Mouse (Mus musculus): Measurements from ENCODE around the gene Alcam. TPM values are rescaled to one million over a fixed set of nuclear protein-coding genes. Genes with fewer than 3 reads are reported as not detected.

Alcam gene
- polyA plus RNA-seq (2012; fragmentation: generic; extraction: Trizol): 13.1 TPM

GRCm38 (mm10) chr16:52453971-52454514 is at the start of gene Alcam:
Alcam (minus strand) TSS chr16:52454074.
- H3K36me3 ChIP-seq (ENCODE audit: control insufficient read depth, insufficient read depth): no peaks in the 10 kb centered on the region
- H3K4me2 ChIP-seq (ENCODE audit: low read depth): peak within 1 kb of the TSS; percentile 96
- TF ChIP-seq TCF12 (IDR thresholded peaks at IDR 0.05; ENCODE audit: insufficient read depth, poor library complexity, severe bottlenecking) (no peak), POLR2AphosphoS2 (IDR thresholded peaks at IDR 0.05; ENCODE audit: insufficient read length, low read depth) (no peak), MYOD1 (IDR thresholded peaks at IDR 0.05; ENCODE audit: control insufficient read depth in 1 of 3, insufficient read length in 2 of 3, low read depth in 2 of 3) (no peak), E2F4 (IDR thresholded peaks at IDR 0.05; ENCODE audit: insufficient read depth) (no peak), MYOG (IDR thresholded peaks at IDR 0.05; ENCODE audit: control insufficient read depth in 1 of 3, insufficient read depth in 1 of 3, insufficient read length in 2 of 3, low read depth in 2 of 3) (no peak), CEBPB (IDR thresholded peaks at IDR 0.05; ENCODE audit: insufficient read depth, poor library complexity, severe bottlenecking) (no peak), MAX (IDR thresholded peaks at IDR 0.05; ENCODE audit: low read depth) (no peak), USF1 (IDR thresholded peaks at IDR 0.05; ENCODE audit: low read depth) (no peak), REST (IDR thresholded peaks at IDR 0.05; ENCODE audit: insufficient read depth, insufficient read length) (no peak), POLR2A (IDR thresholded peaks at IDR 0.05; ENCODE audit: insufficient read length, low read depth) (no peak), TCF3 (IDR thresholded peaks at IDR 0.05; ENCODE audit: insufficient read length, low read depth) (no peak), SRF (IDR thresholded peaks at IDR 0.05; ENCODE audit: control insufficient read depth, insufficient read length, low read depth) (no peak)
- H3K27me3 ChIP-seq (ENCODE audit: control insufficient read depth, insufficient read depth, insufficient read length): no peaks in the 10 kb centered on the region
- H3K4me3 ChIP-seq: peak within 1 kb of the TSS; percentile 77
- H3K79me2 ChIP-seq (ENCODE audit: control insufficient read depth, insufficient read depth): peaks cover 11% of the 10 kb centered on the region
- peak within 1 kb of the TSS; percentile 20 for H3ac ChIP-seq (ENCODE audit: control insufficient read depth, insufficient read length)

- Histone ChIP-seq H3K4me2 (ENCODE audit: low read depth) (no peak overlapping the region), H3K36me3 (ENCODE audit: control insufficient read depth, insufficient read depth) (no peaks in the 10 kb centered on the region), H3ac (ENCODE audit: control insufficient read depth, insufficient read length) (no peak overlapping the region), H3K79me2 (ENCODE audit: control insufficient read depth, insufficient read depth) (no peaks in the 10 kb centered on the region), H3K4me3 (no peak overlapping the region), H3K27me3 (ENCODE audit: control insufficient read depth, insufficient read depth, insufficient read length) (no peaks in the 10 kb centered on the region)
- TF ChIP-seq POLR2A (IDR thresholded peaks at IDR 0.05; ENCODE audit: insufficient read length, low read depth) (no peak), TCF12 (IDR thresholded peaks at IDR 0.05; ENCODE audit: insufficient read depth, poor library complexity, severe bottlenecking) (no peak), MYOG (IDR thresholded peaks at IDR 0.05; ENCODE audit: control insufficient read depth in 1 of 3, insufficient read depth in 1 of 3, insufficient read length in 2 of 3, low read depth in 2 of 3) (no peak), CEBPB (IDR thresholded peaks at IDR 0.05; ENCODE audit: insufficient read depth, poor library complexity, severe bottlenecking) (no peak), TCF3 (IDR thresholded peaks at IDR 0.05; ENCODE audit: insufficient read length, low read depth) (no peak)
Measured at GRCm38 (mm10) chr16:52498757-52499335, 45.0 kb upstream of the Alcam start.

GRCm38 (mm10) chr16:52490542-52490941 is 36.7 kb upstream of the Alcam start:
- Histone ChIP-seq H3K36me3 (ENCODE audit: control insufficient read depth, insufficient read depth) (no peaks in the 10 kb centered on the region), H3ac (ENCODE audit: control insufficient read depth, insufficient read length) (no peak overlapping the region), H3K4me3 (no peak overlapping the region), H3K79me2 (ENCODE audit: control insufficient read depth, insufficient read depth) (no peaks in the 10 kb centered on the region), H3K27me3 (ENCODE audit: control insufficient read depth, insufficient read depth, insufficient read length) (no peaks in the 10 kb centered on the region), H3K4me2 (ENCODE audit: low read depth) (no peak overlapping the region)
- no peak for TF ChIP-seq MYOG (IDR thresholded peaks at IDR 0.05; ENCODE audit: control insufficient read depth in 1 of 3, insufficient read depth in 1 of 3, insufficient read length in 2 of 3, low read depth in 2 of 3)
- no peak for TF ChIP-seq MAX (IDR thresholded peaks at IDR 0.05; ENCODE audit: low read depth)
- no peak for TF ChIP-seq MYOD1 (IDR thresholded peaks at IDR 0.05; ENCODE audit: control insufficient read depth in 1 of 3, insufficient read length in 2 of 3, low read depth in 2 of 3)
- TF ChIP-seq SRF (IDR thresholded peaks at IDR 0.05; ENCODE audit: control insufficient read depth, insufficient read length, low read depth): no peak
- no peak for TF ChIP-seq POLR2A (IDR thresholded peaks at IDR 0.05; ENCODE audit: insufficient read length, low read depth)
- no peak for TF ChIP-seq TCF3 (IDR thresholded peaks at IDR 0.05; ENCODE audit: insufficient read length, low read depth)
- TF ChIP-seq TCF12 (IDR thresholded peaks at IDR 0.05; ENCODE audit: insufficient read depth, poor library complexity, severe bottlenecking): no peak
- TF ChIP-seq CEBPB (IDR thresholded peaks at IDR 0.05; ENCODE audit: insufficient read depth, poor library complexity, severe bottlenecking): no peak
- no peak for TF ChIP-seq USF1 (IDR thresholded peaks at IDR 0.05; ENCODE audit: low read depth)
- TF ChIP-seq REST (IDR thresholded peaks at IDR 0.05; ENCODE audit: insufficient read depth, insufficient read length): no peak
- TF ChIP-seq POLR2AphosphoS2 (IDR thresholded peaks at IDR 0.05; ENCODE audit: insufficient read length, low read depth): no peak
- no peak for TF ChIP-seq E2F4 (IDR thresholded peaks at IDR 0.05; ENCODE audit: insufficient read depth)

DNA sequence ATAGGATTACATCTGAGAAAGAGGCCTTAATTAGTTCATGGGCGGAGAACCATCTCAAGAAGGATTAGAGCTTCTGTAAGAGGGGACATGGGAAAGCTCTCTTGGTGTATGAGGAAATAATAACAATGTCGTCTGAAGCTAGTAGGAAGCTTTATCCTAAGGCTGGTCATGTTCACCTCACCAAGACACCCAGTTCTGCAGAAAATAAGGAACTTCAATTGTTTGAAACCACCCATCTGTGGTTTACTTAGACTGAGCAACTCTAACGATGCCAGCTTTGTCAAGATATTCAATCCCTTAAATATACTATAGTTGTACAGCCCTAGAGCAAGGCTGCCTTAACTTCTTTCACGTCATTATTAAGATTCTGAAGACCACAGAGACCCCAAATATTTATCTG is 20.4 kb upstream of the Alcam start:
- TF ChIP-seq SRF (IDR thresholded peaks at IDR 0.05; ENCODE audit: control insufficient read depth, insufficient read length, low read depth) (no peak), USF1 (IDR thresholded peaks at IDR 0.05; ENCODE audit: low read depth) (no peak), MYOG (IDR thresholded peaks at IDR 0.05; ENCODE audit: control insufficient read depth in 1 of 3, insufficient read depth in 1 of 3, insufficient read length in 2 of 3, low read depth in 2 of 3) (no peak), TCF12 (IDR thresholded peaks at IDR 0.05; ENCODE audit: insufficient read depth, poor library complexity, severe bottlenecking) (no peak), MYOD1 (IDR thresholded peaks at IDR 0.05; ENCODE audit: control insufficient read depth in 1 of 3, insufficient read length in 2 of 3, low read depth in 2 of 3) (no peak), CEBPB (IDR thresholded peaks at IDR 0.05; ENCODE audit: insufficient read depth, poor library complexity, severe bottlenecking) (no peak), E2F4 (IDR thresholded peaks at IDR 0.05; ENCODE audit: insufficient read depth) (no peak), MAX (IDR thresholded peaks at IDR 0.05; ENCODE audit: low read depth) (no peak), POLR2AphosphoS2 (IDR thresholded peaks at IDR 0.05; ENCODE audit: insufficient read length, low read depth) (no peak), TCF3 (IDR thresholded peaks at IDR 0.05; ENCODE audit: insufficient read length, low read depth) (no peak)
- H3K36me3 ChIP-seq (ENCODE audit: control insufficient read depth, insufficient read depth): no peaks in the 10 kb centered on the region
- no peak overlapping the region for H3ac ChIP-seq (ENCODE audit: control insufficient read depth, insufficient read length)
- no peak overlapping the region for H3K4me2 ChIP-seq (ENCODE audit: low read depth)
- H3K27me3 ChIP-seq (ENCODE audit: control insufficient read depth, insufficient read depth, insufficient read length): no peaks in the 10 kb centered on the region
- no peaks in the 10 kb centered on the region for H3K79me2 ChIP-seq (ENCODE audit: control insufficient read depth, insufficient read depth)
- no peak overlapping the region for H3K4me3 ChIP-seq

All from myocyte (in vitro differentiated cells).